Mouse (Mus musculus) limb, embryonic 11.5 days (tissue): ENCODE measurements around the gene Nr2f1. TPM values are rescaled to one million over a fixed set of nuclear protein-coding genes. Genes with fewer than 3 reads are reported as not detected.

Experiments
- ATAC-seq: fragments of 200-750 bp; cut with Nextera tagmentation; 2 replicates; pipeline ENCODE4 v1.8.0; 2017; ENCODE audit warnings: low read depth; ENCODE audit not compliant: insufficient number of reproducible peaks, low FRiP score, low TSS enrichment
- DNase-seq: peaks from one replicate; pipeline ENCODE4 v3.0.0-alpha.2; 2015; ENCODE audit warnings: low spot score
- H3K27ac ChIP-seq: fragments of 300-500 bp; sonication (generic); replicated peaks from 2 replicates; pipeline ENCODE4 v1.5.1; 2014; ENCODE audit warnings: low read depth, mild to moderate bottlenecking, low read length
- H3K27me3 ChIP-seq: fragments of 300-500 bp; sonication (generic); 2 replicates; pipeline ENCODE4 v1.6.1; 2014; ENCODE audit warnings: mild to moderate bottlenecking, low read length, mixed read lengths; ENCODE audit not compliant: control insufficient read depth, insufficient read depth
- H3K36me3 ChIP-seq: fragments of 300-500 bp; sonication (generic); 2 replicates; pipeline ENCODE4 v1.6.1; 2014; ENCODE audit warnings: mild to moderate bottlenecking, low read length, moderate library complexity, mixed read lengths; ENCODE audit not compliant: control insufficient read depth, insufficient read depth
- H3K4me1 ChIP-seq: fragments of 300-500 bp; sonication (generic); 2 replicates; pipeline ENCODE4 v1.6.1; 2014; ENCODE audit warnings: low read length, mixed read lengths; ENCODE audit not compliant: control insufficient read depth, insufficient read depth
- H3K4me2 ChIP-seq: fragments of 300-500 bp; sonication (generic); 2 replicates; pipeline ENCODE4 v1.6.1; 2014; ENCODE audit warnings: low read depth, mild to moderate bottlenecking, moderate library complexity; ENCODE audit not compliant: severe bottlenecking
- H3K4me3 ChIP-seq: fragments of 300-500 bp; sonication (generic); 2 replicates; pipeline ENCODE4 v1.5.1; 2014; ENCODE audit warnings: low read depth, low read length
- H3K9ac ChIP-seq: fragments of 300-500 bp; sonication (generic); 2 replicates; pipeline ENCODE4 v1.6.1; 2014; ENCODE audit warnings: mild to moderate bottlenecking, low read length
- H3K9me3 ChIP-seq: fragments of 300-500 bp; sonication (generic); 2 replicates; pipeline ENCODE4 v1.6.1; 2016; ENCODE audit warnings: low read length; ENCODE audit not compliant: control insufficient read depth
- WGBS: fragments of 180-500 bp; shearing (Covaris S2); extraction: QIAGEN DNeasy Blood & Tissue Kit; methylation state at CpG from one replicate; pipeline ENCODE4 v1.1.7; 2014; 5-methylcytosine and 5-hydroxymethylcytosine counted together
- polyA plus RNA-seq: library from polyadenylated mRNA; unstranded; fragments of >200 nt; fragmentation: Nextera tagmentation; extraction: Ambion mirVana; gene quantifications from 2 replicates; pipeline ENCODE4 v1.2.1, GENCODE M21; 2014

Nr2f1 gene
- polyA plus RNA-seq, 1 experiment from 2014 or later = 12.2 TPM

GRCm38 (mm10) chr13:78186340-78186946 is 13.1 kb downstream of the Nr2f1 start:
- H3K4me2 ChIP-seq = no peak overlapping the region
- H3K4me1 ChIP-seq = peaks cover 7% of the 10 kb centered on the region; the same call in 1 of the 2 replicates
- no peaks in the 10 kb centered on the region for H3K9me3 ChIP-seq
- no peak for DNase-seq
- no peak overlapping the region for H3K27ac ChIP-seq
- 11% methylated on average over 12 of the region's 12 CpGs for WGBS
- H3K9ac ChIP-seq = no peak overlapping the region
- no peak for ATAC-seq
- H3K4me3 ChIP-seq = no peak overlapping the region
- peaks cover 86% of the 10 kb centered on the region for H3K27me3 ChIP-seq
- no peaks in the 10 kb centered on the region for H3K36me3 ChIP-seq

- peaks cover 84% of the 10 kb centered on the region for H3K27me3 ChIP-seq
- H3K4me2 ChIP-seq = no peak overlapping the region
- H3K4me1 ChIP-seq = peaks cover 7% of the 10 kb centered on the region; the same call in 1 of the 2 replicates
- ATAC-seq (no peak), DNase-seq (no peak)
- no peaks in the 10 kb centered on the region for H3K36me3 ChIP-seq
- H3K4me3 ChIP-seq = no peak overlapping the region
- no peaks in the 10 kb centered on the region for H3K9me3 ChIP-seq
- H3K9ac ChIP-seq = no peak overlapping the region
- WGBS = 2% methylated on average over 14 of the region's 14 CpGs
- no peak overlapping the region for H3K27ac ChIP-seq
Measured at GRCm38 (mm10) chr13:78184786-78185466, 14.6 kb downstream of the Nr2f1 start.

- Histone ChIP-seq H3K9me3 (no peaks in the 10 kb centered on the region), H3K36me3 (no peaks in the 10 kb centered on the region), H3K4me1 (peaks cover 7% of the 10 kb centered on the region; the same call in 1 of the 2 replicates), H3K27me3 (peaks cover 85% of the 10 kb centered on the region), H3K4me3 (no peak overlapping the region), H3K27ac (no peak overlapping the region), H3K9ac (no peak overlapping the region), H3K4me2 (no peak overlapping the region)
- no peak for ATAC-seq
- no peak for DNase-seq
- 6% methylated on average over 5 of the region's 5 CpGs for WGBS
Measured at GRCm38 (mm10) chr13:78183986-78184385, 15.6 kb downstream of the Nr2f1 start.

GRCm38 (mm10) chr13:78183004-78183403 is 16.6 kb downstream of the Nr2f1 start:
- Histone ChIP-seq H3K9me3 (no peaks in the 10 kb centered on the region), H3K9ac (no peak overlapping the region), H3K4me1 (peaks cover 7% of the 10 kb centered on the region; the same call in 1 of the 2 replicates), H3K27ac (no peak overlapping the region), H3K4me3 (no peak overlapping the region), H3K27me3 (peaks cover 85% of the 10 kb centered on the region), H3K4me2 (no peak overlapping the region), H3K36me3 (no peaks in the 10 kb centered on the region)
- ATAC-seq (no peak), DNase-seq (no peak)
- 1% methylated on average over 5 of the region's 5 CpGs for WGBS

- no peak; the same call in 1 of the 2 replicates for ATAC-seq
- no peak for DNase-seq
- WGBS = under 1% methylated on average over 13 of the region's 14 CpGs
- H3K36me3 ChIP-seq = no peaks in the 10 kb centered on the region
- H3K4me1 ChIP-seq = peaks cover 7% of the 10 kb centered on the region; the same call in 1 of the 2 replicates
- H3K4me2 ChIP-seq = peak overlapping the region; percentile 30; the same call in 1 of the 2 replicates
- H3K9me3 ChIP-seq = no peaks in the 10 kb centered on the region
- H3K4me3 ChIP-seq = peak overlapping the region; percentile 11; the same call in 1 of the 2 replicates
- H3K9ac ChIP-seq = no peak overlapping the region
- no peak overlapping the region for H3K27ac ChIP-seq
- peaks cover 82% of the 10 kb centered on the region for H3K27me3 ChIP-seq
Measured at GRCm38 (mm10) chr13:78181930-78182558, 17.5 kb downstream of the Nr2f1 start.

GRCm38 (mm10) chr13:78181071-78181929 is 18.3 kb downstream of the Nr2f1 start:
- peaks cover 7% of the 10 kb centered on the region; the same call in 1 of the 2 replicates for H3K4me1 ChIP-seq

GRCm38 (mm10) chr13:78180261-78180660 is 19.3 kb downstream of the Nr2f1 start:
- 19% methylated on average over 3 of the region's 3 CpGs for WGBS
- Histone ChIP-seq H3K36me3 (no peaks in the 10 kb centered on the region), H3K9ac (no peak overlapping the region), H3K27me3 (peaks cover 78% of the 10 kb centered on the region), H3K27ac (no peak overlapping the region), H3K9me3 (no peaks in the 10 kb centered on the region), H3K4me1 (peaks cover 7% of the 10 kb centered on the region; the same call in 1 of the 2 replicates), H3K4me3 (no peak overlapping the region), H3K4me2 (no peak overlapping the region)
- ATAC-seq (no peak), DNase-seq (no peak)

More at GRCm38 (mm10) chr13:78181071-78181929, 18.3 kb downstream of the Nr2f1 start:
- under 1% methylated on average over 44 of the region's 44 CpGs for WGBS
- Histone ChIP-seq H3K9ac (no peak overlapping the region), H3K27ac (no peak overlapping the region), H3K36me3 (no peaks in the 10 kb centered on the region), H3K4me2 (peak overlapping the region; percentile 30; the same call in 1 of the 2 replicates), H3K9me3 (no peaks in the 10 kb centered on the region), H3K27me3 (peaks cover 81% of the 10 kb centered on the region), H3K4me3 (peak overlapping the region; percentile 11)
- no peak for DNase-seq
- peak; percentile 53; the same call in 1 of the 2 replicates for ATAC-seq
